Mouse (Mus musculus) gastrocnemius, postnatal 14 days (tissue): ENCODE measurements around the gene Mta3. TPM values are rescaled to one million over a fixed set of nuclear protein-coding genes. Genes with fewer than 3 reads are reported as not detected.

Experiments used
- DNase-seq: peaks from one replicate; pipeline ENCODE4 v3.0.0; 2021; ENCODE audit warnings: mixed read lengths
- intact Hi-C: fragments of 180-260 bp; cut with DNase I; formaldehyde crosslinking; loops from one replicate; pipeline ENCODE4 v1.15.1; 2025; ENCODE audit warnings: low total_unique reads
- total RNA-seq, 2 experiments: library from RNA; stranded (reverse); gene quantifications; 2 replicates each; pipeline ENCODE4 v1.2.3; 2021

The Mta3 gene
- total RNA-seq, 2 experiments from 2014 or later = 10.4 to 10.8 TPM

DNA sequence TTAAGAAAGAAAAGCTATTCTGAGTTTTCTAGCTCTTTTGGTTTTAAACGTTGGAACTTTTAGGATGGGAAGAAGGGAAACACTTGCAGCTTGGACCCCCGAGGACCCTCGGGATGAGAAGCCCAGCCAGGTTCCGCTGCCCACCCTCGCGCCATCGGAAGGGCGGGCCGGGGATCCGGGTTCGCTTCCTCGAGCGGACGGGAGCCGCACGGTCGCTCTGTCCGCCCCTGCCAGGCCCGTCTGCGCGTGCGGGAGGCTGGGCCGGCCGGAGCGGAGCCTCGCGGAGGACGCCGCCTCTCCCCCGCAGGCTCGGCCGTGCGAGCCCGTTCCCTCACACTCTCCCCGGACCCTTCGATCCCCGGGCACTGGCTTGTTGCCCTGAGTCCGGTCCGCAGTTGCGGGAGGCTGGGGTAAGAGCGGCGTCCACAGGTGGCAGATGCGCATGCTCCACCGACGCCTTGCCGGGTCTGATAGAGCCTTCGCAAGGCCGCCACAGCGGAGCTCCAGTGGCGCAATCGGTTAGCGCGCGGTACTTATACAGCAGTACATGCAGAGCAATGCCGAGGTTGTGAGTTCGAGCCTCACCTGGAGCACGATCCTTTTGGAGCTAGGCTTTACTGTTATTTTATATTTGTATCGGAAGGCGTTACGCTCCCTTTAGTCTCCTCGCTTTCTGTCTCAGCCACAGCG, 155.6 kb downstream of the Mta3 start:
- intact Hi-C loops = no loop called here

DNA sequence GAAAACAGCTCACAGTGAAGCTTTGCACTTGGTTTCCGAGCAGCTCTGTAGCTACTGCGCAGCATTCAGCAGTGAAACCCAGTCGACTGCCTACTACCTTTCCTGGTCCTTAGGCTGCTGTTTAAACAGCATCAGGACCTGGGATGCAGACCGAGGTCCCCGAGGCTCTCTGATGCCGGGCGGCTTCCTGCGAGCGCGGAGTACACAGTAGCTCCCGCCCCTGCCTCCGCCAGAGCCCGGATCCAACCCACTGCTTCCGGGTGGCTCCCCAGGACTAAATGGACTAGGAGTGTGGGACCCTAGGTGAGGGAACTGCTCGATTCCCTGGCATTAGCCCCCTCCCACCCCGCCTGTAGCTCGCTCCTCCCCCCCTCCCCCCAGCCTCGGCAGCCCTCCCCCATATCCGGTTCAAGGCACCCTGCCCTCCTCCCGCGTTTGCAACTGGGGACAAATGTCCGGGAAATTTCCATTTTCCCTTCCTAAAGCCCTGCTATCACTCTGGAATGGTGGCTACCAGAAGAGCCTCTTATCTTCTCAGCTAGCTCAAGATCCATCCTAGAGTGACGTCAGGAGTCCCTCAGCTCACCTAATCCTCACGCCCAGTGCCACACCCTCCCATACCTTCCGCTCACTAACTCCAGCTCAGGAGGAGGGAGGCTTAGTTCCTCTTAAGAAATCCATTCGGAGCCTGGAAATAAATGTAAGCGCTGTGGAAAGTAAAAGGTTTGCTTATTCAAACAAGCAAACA, 156.3 kb downstream of the Mta3 start:
- peak; percentile 54 for DNase-seq
- intact Hi-C loops = no loop called here

More for the DNA sequence above, 155.6 kb downstream of the Mta3 start:
- DNase-seq = peak; percentile 92

DNA sequence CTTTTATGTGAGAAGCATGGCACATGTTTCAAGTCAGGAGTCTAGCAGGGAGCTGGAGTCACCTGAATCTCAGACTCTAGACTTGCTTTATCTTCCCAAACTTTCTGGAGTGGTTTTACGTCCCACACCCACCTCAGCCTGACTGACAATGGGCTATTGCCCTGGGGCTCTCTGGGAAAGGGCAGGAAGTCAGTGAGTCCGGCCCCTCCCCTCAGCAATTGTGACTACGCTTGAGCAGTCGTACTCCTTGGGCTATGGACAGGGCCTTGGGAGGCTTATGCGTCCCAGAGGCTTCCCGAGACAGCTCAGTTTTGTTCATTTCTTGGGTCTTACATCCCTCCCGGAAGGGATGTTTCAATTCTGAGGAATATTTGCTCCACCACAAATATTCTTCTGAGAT, 159.4 kb downstream of the Mta3 start:
- DNase-seq = no peak
- intact Hi-C loops = no loop called here

DNA sequence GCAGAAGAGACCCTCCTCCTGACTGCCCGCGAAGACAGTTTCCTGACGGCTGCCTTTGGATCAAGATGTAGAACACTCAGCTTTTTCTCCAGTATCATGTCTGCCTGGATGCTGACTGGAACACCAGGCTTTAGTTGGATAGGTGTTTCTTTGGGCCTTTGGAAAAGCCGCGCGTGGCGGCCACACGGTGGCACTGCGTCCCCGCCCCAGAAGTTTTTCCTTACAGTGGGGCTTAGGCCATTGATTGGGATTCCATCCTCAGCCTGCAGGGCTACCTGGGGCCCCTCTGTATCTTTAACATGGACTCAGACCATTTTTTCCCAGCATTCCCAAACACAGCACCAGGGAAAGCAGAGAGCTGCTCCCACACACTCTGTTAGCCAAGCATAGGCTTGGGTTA, 160.6 kb downstream of the Mta3 start:
- peak; percentile 35 for DNase-seq
- intact Hi-C loops = no loop called here

DNA sequence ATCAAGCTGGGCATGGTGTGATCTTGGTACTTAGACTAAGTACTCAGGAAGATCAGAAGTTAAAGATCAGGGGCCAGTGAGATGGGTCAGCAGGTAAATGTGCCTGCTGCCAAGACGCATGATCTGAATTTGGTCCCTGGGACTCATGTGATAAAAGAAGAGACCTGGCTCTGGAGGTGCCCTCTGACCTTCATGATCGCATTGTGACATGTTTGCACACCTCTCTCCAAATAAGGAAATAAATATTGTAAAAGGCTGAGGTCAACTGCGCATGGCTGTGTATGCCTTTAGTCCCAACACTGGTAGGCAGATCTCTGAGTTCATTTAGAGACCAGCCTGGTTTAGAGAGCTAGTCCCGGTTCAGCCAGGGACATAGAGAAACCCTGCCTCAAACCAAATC, 164.4 kb downstream of the Mta3 start:
- no peak for DNase-seq
- intact Hi-C loops = loop anchor here (10.0 kb wide), 1 partner anchor 524 kb away; no protein-coding TSS in a partner anchor

Other genes starting within 250 kb of the Mta3 start
- 100 to 1,000 TPM; 129 to 148 TPM for gene Cox7a2l, start 188.8 kb upstream of the Mta3 start, total RNA-seq
- gene Kcng3, start 74.3 kb upstream of the Mta3 start, total RNA-seq = not detected
- not detected for gene Haao, start 141.8 kb downstream of the Mta3 start, total RNA-seq